Comparison of ENCODE assay signal across 11 mouse cellular contexts in the genomic region with DNA sequence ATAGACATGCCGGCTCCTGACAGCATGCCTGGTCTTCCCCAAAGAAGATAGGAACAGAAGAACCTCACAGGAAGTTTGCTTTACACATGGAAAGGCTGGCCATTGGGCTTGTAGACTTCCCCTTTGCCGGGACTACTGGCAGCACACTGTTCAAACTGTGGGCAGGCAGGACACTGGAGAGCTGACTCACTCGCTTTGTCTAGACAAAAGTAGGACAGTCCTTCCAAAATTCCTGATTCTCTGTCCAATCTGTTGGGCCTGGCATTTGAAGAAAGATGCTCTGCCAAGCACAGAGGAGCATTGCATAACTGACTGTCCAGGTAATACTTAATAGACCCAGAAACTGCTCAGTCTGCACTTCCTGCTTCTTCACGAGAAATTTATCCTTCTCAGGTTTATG. TPM values are rescaled to one million over a fixed set of nuclear protein-coding genes. Genes with fewer than 3 reads are reported as not detected.
DNase-seq lines count a peak whose midpoint lies in the region.
"Had no signal": no experiment of that assay in that cellular context is flagged by ENCODE, and none has a peak within 500 bp of the region (broad histone marks: within the 10 kb centered on the region; RNA-seq: fewer than 3 reads in every experiment).

No protein-coding gene starts in this region.

- peak; percentile 27 for DNase-seq in heart, adult 11 months
- DNase-seq in heart, adult 8-10 months (ENCODE audit: low spot score) = no peak
- peak; percentile 5 to 19 for DNase-seq in right cerebral cortex, adult 2 months (ENCODE audit: low spot score in 2 of 2)
- DNase-seq in right cerebral cortex, postnatal 25 days = no peak
- peak; percentile 88 for DNase-seq in cerebellum, adult 9-11 months
- DNase-seq in gastrocnemius, adult 8-10 months (ENCODE audit: low spot score in 2 of 2) = no peak
- no peak for DNase-seq in urinary bladder, postnatal 4 days (ENCODE audit: low spot score in 2 of 2)
- DNase-seq: gastrocnemius, postnatal 14 days; layer of hippocampus, postnatal 36 days; lung, postnatal 10 days had no signal

RNA-seq across cellular contexts. Expression of gene Wfdc15a, which starts 6.7 kb away (rescaled TPM):
- not detected for total RNA-seq in heart, adult 8-10 months (2022)
- total RNA-seq in gastrocnemius, adult 8-10 months (2022) = not detected
- total RNA-seq: gastrocnemius, postnatal 14 days; layer of hippocampus, postnatal 36 days; midbrain, postnatal 0 days had no signal

RNA-seq across cellular contexts. Expression of gene Wfdc15b, which starts 14.8 kb away (rescaled TPM):
- not detected for total RNA-seq in heart, adult 8-10 months (2022)
- not detected for total RNA-seq in gastrocnemius, adult 8-10 months (2022)
- total RNA-seq: gastrocnemius, postnatal 14 days; layer of hippocampus, postnatal 36 days; midbrain, postnatal 0 days had no signal

RNA-seq across cellular contexts. Expression of gene Wfdc12, which starts 16.3 kb away (rescaled TPM):
- not detected for total RNA-seq in heart, adult 8-10 months (2022)
- total RNA-seq in gastrocnemius, adult 8-10 months (2022) = not detected
- total RNA-seq: gastrocnemius, postnatal 14 days; layer of hippocampus, postnatal 36 days; midbrain, postnatal 0 days had no signal

RNA-seq across cellular contexts. Expression of gene Wfdc5, which starts 24.1 kb away (rescaled TPM):
- total RNA-seq in heart, adult 8-10 months (2022) = not detected
- total RNA-seq in gastrocnemius, adult 8-10 months (2022) = under 1 TPM in 1 of 4 experiments, not detected in 3; 0.19 TPM
- total RNA-seq: layer of hippocampus, postnatal 36 days; midbrain, postnatal 0 days had no signal

RNA-seq across cellular contexts. Expression of gene Svs2, which starts 31.6 kb away (rescaled TPM):
- total RNA-seq in heart, adult 8-10 months (2022) = not detected
- not detected for total RNA-seq in gastrocnemius, adult 8-10 months (2022)
- total RNA-seq: gastrocnemius, postnatal 14 days; layer of hippocampus, postnatal 36 days; midbrain, postnatal 0 days had no signal

Comparison
In these comparisons a context has a peak if more than half of its experiments do, and no peak if none do; other contexts are left out.
1. DNase-seq: peak in heart, adult 11 months (single experiment), right cerebral cortex, adult 2 months (2 of 2) and cerebellum, adult 9-11 months (single experiment); none in heart, adult 8-10 months (single experiment), right cerebral cortex, postnatal 25 days (single experiment), gastrocnemius, adult 8-10 months (0 of 2) and urinary bladder, postnatal 4 days (0 of 2).